Mouse (Mus musculus): ENCODE data around the gene Pde4b.

Gene Pde4b

DNA sequence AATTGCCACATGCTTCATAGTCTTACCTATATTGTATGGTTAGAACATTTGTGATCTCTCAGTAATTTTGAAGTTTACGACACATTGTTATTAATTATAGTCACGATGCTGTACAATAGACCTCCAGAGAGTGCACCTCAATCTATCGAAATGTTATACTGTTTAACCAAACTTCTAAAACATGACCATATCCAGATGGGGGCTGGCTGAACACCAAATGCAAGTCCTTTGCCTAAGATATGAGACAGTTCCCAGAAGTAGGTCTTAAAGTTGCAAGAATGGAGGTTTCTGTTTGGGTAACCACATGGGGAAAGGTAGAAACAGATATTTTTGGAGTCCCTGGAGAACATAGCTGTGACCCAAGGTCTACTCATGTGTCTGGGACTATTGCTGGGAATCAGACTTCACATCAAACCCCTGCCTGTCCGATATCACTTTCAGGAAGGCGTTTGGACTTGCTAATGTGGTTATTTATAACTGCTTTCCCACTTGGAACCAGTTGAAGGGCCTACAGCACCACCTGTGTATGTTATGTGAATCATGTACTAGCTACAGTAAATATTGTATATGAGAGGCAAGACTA is 452.3 kb downstream of the Pde4b start:
- no peak for DNase-seq (ENCODE audit: low spot score)

DNA sequence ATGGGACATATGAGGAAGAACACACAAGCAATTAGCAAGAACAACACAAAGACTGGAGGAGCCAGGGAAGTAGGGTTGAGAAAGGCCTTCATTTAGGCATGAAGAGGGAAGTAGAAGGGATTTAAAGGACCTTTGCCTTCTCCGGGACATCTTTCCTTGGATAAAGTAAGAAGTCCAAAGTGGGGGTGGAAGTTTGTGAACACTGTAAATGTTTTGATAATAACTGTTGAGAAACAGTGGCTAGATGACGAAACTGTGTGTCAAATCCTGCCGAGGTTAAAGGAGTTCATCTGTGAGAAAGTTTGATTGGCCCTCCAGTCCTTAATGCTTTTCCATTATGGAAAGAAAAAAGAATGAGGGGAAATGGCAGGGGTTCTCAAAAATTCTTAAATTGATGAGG is 455.6 kb downstream of the Pde4b start:
- DNase-seq (ENCODE audit: low spot score): no peak

DNA sequence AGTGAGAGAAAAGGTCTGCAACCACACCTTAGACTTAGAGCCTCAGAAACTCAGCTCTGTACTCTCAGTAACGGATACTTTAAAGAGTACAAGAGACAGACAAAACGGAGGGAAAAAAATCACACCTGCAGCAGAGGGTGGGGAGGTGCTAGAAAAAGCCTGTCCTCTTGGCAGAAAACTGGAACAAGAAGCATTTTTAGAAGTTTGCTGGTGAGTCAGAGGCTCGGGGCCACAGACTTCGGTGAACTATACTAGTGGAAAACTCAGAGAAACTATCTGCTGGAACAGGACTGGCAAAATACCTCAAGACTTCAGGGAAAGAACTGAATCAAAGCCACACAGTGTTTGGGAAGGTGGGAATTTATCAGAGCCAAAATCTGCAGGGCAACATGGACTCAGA is 457.9 kb downstream of the Pde4b start:
- DNase-seq (ENCODE audit: low spot score): no peak

DNA sequence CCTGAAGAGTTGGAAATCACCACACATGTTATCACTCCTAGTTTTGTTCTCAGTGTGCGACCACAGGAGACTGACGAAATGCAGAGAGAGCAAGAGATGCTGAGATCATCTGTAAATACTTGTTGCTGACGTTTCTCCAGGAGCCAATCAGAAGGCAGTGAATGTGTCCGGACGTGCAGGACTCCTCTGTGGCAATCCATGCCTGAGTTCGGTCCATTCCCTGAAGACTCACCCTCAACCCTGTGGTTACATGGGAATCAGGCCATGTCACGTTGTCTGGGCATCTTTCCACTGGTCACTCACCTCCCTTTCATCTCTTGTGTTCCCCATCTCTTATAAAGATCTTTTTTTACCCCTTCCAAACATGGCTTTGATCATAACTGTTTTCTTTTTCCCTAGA is 468.2 kb downstream of the Pde4b start:
- no peak for DNase-seq (ENCODE audit: low spot score)

DNA sequence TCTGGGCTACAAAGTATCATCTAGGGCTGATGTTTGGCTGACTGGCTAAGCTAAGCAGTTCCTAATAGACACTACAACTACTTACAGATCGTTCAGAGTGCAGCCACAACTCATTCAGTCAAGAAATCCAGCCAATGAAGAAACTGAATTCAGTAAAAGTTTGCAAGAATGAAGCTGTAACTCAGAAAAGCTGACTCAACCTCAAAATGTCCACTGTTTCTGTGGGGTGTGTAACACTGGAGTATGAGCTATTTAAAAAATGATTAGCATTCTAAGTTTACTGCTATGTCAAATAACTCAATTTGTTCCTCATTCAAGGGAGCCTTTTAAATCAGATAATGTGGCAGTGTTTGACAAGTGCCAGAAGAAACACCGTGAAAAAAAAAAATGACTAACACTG is 469.7 kb downstream of the Pde4b start:
- DNase-seq (ENCODE audit: low spot score): no peak

DNA sequence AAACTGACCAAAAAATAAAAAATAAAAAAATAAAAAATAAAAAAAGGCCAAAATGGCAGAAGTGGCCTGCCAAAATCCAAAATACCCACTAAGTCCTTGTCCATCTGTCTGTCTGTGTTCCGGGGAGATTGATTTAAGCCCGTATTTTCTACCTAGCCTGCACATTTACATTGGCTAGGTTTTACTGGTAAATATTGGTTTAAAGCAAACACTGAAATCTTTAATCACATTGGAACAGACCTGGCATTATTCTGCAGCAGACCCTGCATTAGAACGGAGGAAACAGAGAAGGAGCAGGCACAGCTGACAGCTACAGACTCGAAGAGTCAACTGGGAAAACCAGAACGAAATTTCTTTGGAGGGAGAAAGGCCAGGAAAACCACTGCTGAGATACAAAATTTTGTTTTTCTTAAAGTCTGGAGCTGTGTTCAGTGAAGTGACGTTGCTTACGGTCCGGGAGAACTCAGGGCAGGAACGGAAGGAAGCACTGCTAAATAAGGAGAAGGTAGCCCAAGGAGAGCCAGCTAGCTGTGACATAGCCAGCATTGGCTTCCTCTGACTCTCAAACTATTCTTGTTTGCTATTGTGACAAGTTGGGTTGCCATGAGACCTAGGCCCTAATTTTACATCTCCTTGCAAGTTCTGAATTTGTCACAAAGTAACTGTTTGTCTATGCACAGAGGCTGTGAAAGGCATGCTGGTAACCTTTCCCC is 470.3 kb downstream of the Pde4b start:
- DNase-seq (ENCODE audit: low spot score): no peak

DNA sequence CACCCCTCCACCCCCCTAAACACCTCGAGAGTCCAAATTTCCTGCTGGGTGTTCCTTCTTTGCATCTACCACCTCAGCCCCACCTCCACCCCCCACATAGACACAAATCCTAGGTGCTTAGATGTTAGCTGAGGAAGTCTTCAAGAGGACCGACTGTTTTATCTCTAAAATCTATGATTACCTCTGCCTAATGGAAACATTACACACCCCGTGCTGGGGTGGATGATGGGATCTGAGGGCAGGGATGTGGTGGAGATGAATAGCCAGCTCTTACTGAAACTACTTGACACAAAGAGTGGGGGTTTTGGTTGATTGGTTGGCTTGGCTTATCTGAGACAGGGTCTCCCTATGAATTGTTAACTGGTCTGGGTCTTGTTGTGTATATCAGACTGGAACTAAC is 471.0 kb downstream of the Pde4b start:
- DNase-seq (ENCODE audit: low spot score): no peak

DNA sequence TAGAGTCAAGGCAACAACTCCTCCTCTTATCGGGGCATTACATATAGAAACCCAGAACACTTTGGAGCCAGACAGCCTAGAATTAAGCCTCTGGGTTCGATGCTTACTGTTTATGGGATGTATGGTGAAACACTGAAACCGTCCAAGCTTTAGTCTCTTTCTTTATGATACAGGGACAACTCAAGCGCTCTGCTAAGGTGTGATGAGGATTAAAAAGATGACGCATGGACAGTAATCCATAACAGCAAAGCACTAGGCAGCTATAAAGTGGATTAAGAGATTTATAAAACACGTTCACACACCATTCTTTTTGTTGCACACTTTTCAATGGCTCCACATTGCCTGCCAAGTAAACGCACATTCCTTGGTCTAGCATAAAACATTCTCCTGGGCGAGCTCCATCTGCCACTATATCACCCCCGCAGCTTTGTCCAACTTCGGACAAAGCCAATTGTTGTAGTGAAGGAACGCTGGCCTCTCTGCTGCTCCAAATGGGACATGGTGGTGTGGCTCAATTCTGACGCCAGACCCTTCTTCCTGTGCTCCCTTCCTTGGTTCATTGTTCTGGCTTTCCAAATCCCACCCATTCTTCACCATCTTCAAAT is 473.4 kb downstream of the Pde4b start:
- no peak for DNase-seq (ENCODE audit: low spot score)

DNA sequence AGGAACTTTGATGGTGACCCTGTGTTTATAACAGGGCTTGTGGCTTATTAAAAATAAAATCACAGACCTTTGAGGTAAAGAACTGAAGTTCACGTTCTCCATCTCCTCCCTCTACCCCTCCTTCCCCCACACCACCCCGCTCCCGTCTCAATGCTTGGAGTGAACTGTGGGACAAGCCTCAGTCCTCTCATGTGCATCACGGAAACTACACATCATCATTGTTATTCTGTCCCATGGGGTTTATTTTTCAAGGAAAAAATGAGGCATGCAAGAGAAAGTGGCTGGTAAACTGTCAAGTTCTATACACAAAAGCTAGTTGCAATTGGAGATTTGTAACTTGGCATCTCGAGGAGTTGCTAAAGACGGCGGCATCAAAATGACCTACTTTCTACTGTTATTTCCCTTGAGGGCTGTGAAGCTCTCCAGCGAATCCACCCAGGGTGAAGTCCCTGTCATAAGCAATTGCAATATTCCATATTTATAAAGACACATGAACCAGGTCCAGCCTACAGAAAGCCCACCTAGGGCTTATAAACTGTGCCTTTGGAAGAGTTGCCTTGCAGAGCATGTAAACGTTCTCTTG is 476.0 kb downstream of the Pde4b start:
- no peak for DNase-seq (ENCODE audit: low spot score)

DNA sequence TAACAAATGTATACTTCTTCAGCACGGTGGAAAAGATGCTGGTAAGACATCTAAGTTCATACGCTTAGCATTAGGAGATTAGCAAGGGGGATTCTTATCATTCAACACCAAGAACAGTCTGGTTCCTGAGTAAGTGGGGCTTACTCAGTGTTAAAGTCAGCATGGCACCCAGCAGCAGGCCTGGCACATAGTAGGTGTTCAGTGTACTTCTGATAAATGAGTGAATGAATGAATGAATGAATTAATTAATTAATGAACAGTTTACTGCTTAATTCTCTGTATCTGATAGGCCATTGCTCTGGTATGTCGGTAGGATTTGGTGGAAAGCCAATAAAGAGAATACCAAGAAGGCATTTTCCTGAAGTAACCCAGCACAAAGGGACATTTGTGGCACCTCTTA is 476.9 kb downstream of the Pde4b start:
- no peak for DNase-seq (ENCODE audit: low spot score)

DNA sequence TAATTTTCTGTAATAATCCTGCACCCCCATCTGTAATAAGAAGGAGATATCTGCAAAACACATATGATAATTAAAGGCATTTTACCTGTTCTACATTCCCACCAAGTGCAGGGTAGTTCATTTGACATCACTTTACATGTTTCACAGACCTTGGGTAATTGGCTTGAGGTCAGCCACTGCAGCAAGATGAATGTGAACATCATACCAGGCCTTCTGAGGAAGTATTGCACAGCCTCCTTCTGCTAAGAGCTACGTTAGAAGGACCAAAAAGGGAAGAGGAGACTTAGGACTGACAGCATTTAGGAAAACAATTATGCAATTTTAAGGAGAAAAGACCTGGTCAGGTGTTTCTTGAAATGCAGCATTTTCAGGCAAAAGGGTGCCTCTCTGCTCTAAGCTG is 479.1 kb downstream of the Pde4b start:
- no peak for DNase-seq (ENCODE audit: low spot score)

DNA sequence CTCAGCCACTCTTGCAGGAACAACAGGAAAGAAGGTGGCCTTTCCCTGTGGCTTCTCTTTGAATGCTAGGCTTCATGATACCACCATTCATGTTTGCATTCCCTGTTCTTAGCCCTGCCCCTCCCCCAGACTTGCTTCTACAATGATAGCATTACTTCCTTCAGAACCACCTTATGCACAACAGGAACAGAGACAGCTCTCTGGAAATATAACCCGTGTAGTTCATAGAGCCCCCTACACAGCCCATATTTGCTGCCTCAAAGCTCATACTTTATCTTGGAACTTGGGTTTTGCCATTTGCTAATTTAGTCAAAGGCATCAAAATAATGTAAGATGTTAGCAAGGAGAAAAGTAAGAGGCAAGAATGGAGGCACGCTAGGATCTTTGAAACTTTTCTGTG is 479.8 kb downstream of the Pde4b start:
- DNase-seq (ENCODE audit: low spot score): no peak

DNA sequence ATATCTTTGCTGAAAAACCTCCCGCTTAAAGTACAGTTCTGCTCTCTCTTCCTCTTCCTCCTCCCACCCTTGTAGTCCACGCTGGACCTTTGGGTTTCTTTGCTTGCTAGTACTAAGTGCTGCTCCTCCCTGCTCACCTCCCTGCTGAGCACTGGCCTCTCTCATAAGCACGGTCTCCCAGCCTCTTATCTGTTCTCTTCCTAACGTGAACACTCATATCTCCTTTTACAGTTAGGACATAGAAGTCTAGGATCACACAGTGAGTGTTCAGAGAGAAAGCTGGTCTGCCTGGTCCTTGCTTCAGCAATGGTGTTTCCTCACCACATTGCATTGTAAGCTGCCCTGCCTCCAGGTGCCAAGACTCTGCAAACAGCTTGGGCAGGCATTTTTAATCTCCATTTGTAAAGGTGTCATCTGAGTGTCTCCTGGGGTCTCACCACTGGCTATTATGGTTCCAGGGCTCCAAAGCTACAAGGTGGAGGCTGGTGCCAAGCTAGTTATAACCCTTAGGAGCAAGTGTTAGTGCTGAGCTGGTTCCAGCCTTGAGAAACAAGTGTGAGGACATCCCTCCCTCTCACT is 480.4 kb downstream of the Pde4b start:
- DNase-seq (ENCODE audit: low spot score): no peak

DNA sequence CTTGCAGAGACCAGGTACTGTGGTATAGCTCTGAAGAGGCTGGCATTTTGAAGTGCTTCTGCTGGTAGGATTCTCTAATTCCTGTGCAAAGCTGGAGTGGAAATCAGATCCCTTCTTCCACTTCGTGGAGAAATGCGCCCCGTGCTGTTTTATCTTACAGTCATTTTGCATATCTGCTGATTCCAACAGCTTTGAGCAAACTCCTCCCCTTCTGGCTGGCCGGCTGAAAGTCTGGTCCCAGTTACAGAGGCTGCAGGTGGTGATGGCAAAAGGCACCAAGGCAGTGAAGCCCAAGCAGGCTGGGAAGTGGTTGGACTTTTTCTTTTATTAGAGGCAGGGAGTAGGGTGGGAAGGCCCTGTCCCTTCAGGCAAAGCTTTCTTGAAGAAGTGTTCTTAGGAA is 481.2 kb downstream of the Pde4b start:
- no peak for DNase-seq (ENCODE audit: low spot score)

DNA sequence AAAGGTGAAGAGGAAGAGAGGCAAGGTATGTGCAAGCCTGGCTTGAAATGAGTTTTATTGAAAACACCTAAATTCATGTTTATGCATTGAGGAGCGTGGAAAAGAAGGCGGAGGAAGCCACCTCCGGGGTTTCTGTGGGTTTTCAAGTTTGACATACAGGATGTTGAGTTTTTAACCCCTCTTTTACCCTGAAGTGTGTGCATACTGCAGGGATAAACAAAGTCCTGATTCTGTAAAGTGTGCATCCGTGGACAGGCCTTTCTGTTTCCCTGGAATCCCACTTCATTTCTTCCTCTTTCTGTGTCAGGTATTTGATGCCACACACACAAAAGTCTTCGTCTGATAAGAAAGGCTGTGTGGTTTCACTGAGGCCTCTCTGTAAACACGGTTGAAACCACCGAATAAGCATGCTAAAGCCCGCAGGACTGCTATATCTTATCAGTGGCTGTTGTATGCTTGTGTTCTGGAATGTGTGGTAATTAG is 481.8 kb downstream of the Pde4b start:
- DNase-seq (ENCODE audit: low spot score): no peak

DNA sequence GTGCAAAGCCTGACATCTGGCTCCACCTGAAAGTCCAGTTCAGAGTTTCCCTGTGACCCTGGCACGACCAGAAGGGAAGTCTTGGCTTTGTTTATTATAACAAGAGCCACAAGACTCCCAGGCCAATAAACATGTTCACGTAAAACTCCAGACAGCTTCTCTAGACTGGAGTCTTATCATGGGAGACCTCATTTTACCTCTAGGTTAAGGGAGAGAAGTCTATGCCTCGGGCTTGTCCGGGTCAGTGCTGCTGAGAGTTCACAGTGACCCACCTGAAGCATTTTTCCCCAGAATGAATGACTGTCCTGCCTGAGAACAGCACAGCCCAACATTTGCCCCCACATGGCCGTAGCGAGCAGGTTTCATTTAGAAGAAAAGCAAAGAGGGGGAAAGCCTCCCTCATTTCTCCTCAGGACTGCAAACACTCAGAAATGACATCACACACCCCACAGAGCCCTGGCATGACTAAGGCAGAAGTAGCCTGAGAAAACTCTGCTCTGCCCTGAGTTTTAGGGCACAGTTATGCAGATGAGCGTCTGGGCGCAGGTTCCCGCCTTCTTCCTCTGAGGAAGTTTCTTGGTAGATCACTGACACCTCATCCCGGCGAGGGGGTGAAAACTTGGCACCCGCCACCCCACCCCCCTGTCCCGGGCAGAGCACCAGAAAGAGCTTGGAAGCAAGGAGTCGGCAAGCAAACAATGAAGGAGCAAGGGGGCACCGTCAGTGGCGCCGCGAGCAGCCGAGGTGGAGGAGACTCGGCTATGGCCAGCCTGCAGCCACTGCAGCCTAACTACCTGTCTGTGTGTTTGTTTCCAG is 482.8 kb downstream of the Pde4b start:
- DNase-seq (ENCODE audit: low spot score): no peak

DNA sequence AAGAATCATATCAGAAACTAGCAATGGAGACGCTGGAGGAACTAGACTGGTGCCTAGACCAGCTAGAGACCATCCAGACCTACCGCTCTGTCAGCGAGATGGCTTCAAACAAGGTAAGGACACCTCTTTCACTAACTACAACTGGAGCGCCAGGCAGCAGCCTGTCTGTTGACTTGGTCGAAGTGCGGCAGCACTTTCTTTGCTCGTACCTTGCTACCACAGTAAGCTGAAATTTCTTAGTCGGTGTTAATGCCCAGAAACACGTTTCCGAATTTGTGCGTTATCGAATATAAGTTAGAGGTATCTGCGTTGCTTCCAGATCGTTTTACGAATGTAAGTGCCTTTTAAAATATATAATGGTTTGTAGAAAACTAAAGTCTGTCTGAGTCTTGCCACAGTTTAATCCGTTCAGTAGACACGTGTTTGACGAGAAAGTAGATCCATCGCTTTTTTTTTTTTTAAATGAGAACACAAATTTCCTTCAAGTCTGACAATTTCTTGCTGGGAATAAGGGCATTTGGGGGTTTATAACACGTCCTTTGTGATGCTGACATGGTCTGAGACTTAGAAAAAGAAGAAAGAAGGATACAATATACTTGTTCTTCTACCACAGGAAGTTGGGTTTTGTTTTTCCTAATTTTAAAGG is 483.5 kb downstream of the Pde4b start:
- no peak for DNase-seq (ENCODE audit: low spot score)

DNA sequence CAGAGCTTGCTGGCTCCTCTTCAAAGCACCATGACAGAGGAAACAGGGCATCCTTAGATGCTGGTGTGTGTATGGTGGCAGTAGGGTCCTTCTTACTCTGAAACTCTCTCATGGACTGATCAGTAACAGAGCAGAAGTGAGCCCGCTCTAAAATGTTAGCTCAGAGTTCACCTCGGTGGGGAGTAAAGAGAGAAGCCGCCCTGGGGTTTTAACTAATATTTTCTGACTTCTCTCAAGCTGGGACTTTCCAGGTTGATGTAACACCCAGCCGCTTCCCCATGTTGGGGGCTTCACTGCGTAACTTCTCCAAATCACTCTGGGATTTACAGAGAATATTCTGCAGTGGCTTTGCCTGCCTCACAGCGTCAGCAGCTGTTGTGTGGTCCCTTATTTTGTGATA is 484.7 kb downstream of the Pde4b start:
- DNase-seq (ENCODE audit: low spot score): no peak

DNA sequence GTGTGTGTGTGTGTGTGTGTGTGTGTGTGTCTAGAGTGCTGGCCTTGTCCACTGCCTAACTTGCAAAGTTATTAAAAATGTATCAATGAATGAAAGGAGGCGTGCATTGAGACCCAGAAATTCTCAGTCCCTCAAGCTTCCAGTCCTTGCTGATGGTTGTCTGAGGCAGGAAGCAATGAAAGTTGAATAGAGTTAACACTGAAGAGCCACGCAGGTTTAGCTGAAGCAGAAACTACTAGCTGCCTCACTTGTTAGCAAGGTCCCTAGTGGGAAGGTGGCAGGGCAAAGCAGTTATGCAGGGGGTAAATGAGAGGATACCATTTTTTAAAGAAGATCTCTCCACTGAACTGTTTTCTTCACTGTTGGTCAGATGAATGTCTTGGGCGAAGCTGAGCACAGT is 485.2 kb downstream of the Pde4b start:
- no peak for DNase-seq (ENCODE audit: low spot score)

DNA sequence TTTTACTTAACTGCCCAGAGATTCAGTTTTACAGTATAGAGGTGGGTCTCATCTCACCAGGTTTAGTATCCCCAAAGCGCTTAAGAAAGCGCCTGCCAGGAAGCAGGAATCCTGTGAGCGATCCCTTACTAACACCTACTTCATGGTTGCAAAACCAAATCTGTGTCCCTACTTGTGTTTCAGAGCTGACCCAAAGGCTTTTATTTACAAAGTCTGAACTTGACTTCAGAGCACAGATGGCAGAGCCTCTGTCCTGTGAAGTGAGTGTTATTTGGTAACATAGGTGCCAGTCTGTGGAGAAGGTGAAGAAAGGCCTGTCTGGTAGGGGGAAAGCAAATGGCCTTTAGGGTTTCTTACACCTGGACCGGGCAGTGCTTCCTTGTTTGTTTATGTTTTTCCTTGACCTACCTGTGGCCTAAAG is 486.0 kb downstream of the Pde4b start:
- DNase-seq (ENCODE audit: low spot score): no peak

DNA sequence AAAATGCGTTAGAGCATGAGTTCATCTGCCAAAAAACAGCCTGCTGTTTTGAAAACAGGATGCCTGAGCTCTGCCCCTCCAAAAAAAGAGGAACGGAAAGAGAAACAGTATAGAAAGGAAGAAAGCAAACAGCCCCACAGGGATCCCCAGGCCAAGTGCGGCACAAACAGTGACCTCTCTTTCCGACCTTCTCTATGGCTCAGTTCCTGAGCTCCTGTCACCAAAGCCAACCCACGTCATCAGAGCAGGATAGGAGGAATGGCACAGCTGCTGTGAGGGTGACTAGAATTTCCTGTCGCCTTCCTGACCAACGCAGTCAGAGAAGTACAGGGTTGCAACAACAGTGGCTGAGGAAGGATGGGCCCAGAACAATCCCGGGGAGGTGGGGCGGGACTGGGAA is 486.9 kb downstream of the Pde4b start:
- no peak for DNase-seq (ENCODE audit: low spot score)
